Mouse (Mus musculus) lung, embryonic 14.5 days (tissue): ENCODE data around the gene Plekhh3. TPM values are rescaled to one million over a fixed set of nuclear protein-coding genes. Genes with fewer than 3 reads are reported as not detected.

Source experiments
- ATAC-seq: fragments of 200-750 bp; cut with Nextera tagmentation; 2 replicates; pipeline ENCODE4 v1.8.0; 2017; ENCODE audit warnings: mild to moderate bottlenecking, moderate TSS enrichment, moderate library complexity; ENCODE audit not compliant: insufficient read depth
- DNase-seq: peaks from one replicate; pipeline ENCODE4 v3.0.0-alpha.2; 2015
- H3K27ac ChIP-seq: fragments of 300-500 bp; sonication (generic); 2 replicates; pipeline ENCODE4 v1.5.1; 2014; ENCODE audit warnings: low read depth, mild to moderate bottlenecking, moderate library complexity
- H3K27me3 ChIP-seq: fragments of 300-500 bp; sonication (generic); 2 replicates; pipeline ENCODE4 v1.6.1; 2014; ENCODE audit warnings: low read length, control low read depth; ENCODE audit not compliant: insufficient read depth
- H3K36me3 ChIP-seq: fragments of 300-500 bp; sonication (generic); 2 replicates; pipeline ENCODE4 v1.6.1; 2014; ENCODE audit warnings: control low read depth; ENCODE audit not compliant: insufficient read depth
- H3K4me1 ChIP-seq: fragments of 300-500 bp; sonication (generic); 2 replicates; pipeline ENCODE4 v1.6.1; 2014; ENCODE audit warnings: antibody characterized with exemption, control low read depth; ENCODE audit not compliant: insufficient read depth
- H3K4me2 ChIP-seq: fragments of 300-500 bp; sonication (generic); 2 replicates; pipeline ENCODE4 v1.6.1; 2014; ENCODE audit warnings: mild to moderate bottlenecking
- H3K4me3 ChIP-seq: fragments of 300-500 bp; sonication (generic); 2 replicates; pipeline ENCODE4 v1.5.1; 2014; ENCODE audit warnings: low read depth, low read length
- H3K9ac ChIP-seq: fragments of 300-500 bp; sonication (generic); 2 replicates; pipeline ENCODE4 v1.6.1; 2014
- H3K9me3 ChIP-seq: fragments of 300-500 bp; sonication (generic); 2 replicates; pipeline ENCODE4 v1.6.1; 2016; ENCODE audit warnings: low read depth, low read length, control low read depth
- CTCF ChIP-seq: IDR thresholded peaks from 2 replicates; pipeline ENCODE4 v1.5.1; 2016; ENCODE audit warnings: antibody characterized with exemption, low read depth
- WGBS: fragments of 180-500 bp; shearing (Covaris S2); extraction: QIAGEN DNeasy Blood & Tissue Kit; methylation state at CpG from one replicate; pipeline ENCODE4 v1.1.7; 2014; 5-methylcytosine and 5-hydroxymethylcytosine counted together
- polyA plus RNA-seq: library from polyadenylated mRNA; unstranded; fragments of >200 nt; fragmentation: Nextera tagmentation; extraction: Ambion mirVana; gene quantifications from 2 replicates; pipeline ENCODE4 v1.2.1, GENCODE M21; 2014

Plekhh3 gene
- polyA plus RNA-seq, 1 experiment from 2014 or later: 15.9 TPM

- H3K9me3 ChIP-seq: no peaks in the 10 kb centered on the region
- no peak overlapping the region for H3K9ac ChIP-seq
- no peak for TF ChIP-seq CTCF
- no peak for DNase-seq
- WGBS: 84% methylated on average over 8 of the region's 8 CpGs
- H3K27ac ChIP-seq: no peak overlapping the region
- no peaks in the 10 kb centered on the region for H3K27me3 ChIP-seq
- no peak overlapping the region for H3K4me3 ChIP-seq
- peaks cover 51% of the 10 kb centered on the region for H3K36me3 ChIP-seq
- no peak overlapping the region for H3K4me2 ChIP-seq
- peaks cover 1% of the 10 kb centered on the region; the same call in 1 of the 2 replicates for H3K4me1 ChIP-seq
- no peak for ATAC-seq
Observed at GRCm38 (mm10) chr11:101196175-101196574, 25.0 kb upstream of the Plekhh3 start.

DNA sequence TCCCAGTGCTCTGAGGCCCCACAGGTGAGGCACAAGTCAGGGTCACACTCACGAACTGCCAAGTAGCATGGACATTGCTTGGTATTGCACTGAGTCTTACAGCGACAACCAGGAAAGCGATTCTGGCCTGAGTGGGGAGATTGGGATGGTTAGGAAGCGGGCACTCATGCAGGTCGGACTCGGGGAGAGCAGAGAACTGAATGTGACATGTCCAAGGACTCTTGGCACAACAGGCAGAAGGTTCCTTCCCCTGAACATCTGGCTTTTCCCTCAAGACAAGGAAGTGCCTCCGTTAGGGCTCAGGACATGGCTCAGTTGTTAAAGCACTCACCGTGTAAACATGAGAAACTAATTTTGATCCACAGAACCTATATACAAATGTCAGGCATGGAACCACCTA lies 24.4 kb upstream of the Plekhh3 start:
- Histone ChIP-seq H3K9ac (no peak overlapping the region), H3K9me3 (no peaks in the 10 kb centered on the region), H3K4me2 (no peak overlapping the region), H3K4me3 (no peak overlapping the region), H3K4me1 (peaks cover 7% of the 10 kb centered on the region; the same call in 1 of the 2 replicates), H3K36me3 (peaks cover 51% of the 10 kb centered on the region), H3K27ac (no peak overlapping the region), H3K27me3 (no peaks in the 10 kb centered on the region)
- 81% methylated on average over 8 of the region's 8 CpGs for WGBS
- DNase-seq: no peak
- no peak for TF ChIP-seq CTCF
- no peak for ATAC-seq

- no peak overlapping the region for H3K4me3 ChIP-seq
- no peak overlapping the region for H3K9ac ChIP-seq
- DNase-seq (no peak), ATAC-seq (no peak)
- H3K9me3 ChIP-seq: no peaks in the 10 kb centered on the region
- peaks cover 48% of the 10 kb centered on the region for H3K36me3 ChIP-seq
- no peak overlapping the region for H3K27ac ChIP-seq
- no peaks in the 10 kb centered on the region for H3K27me3 ChIP-seq
- no peak overlapping the region for H3K4me2 ChIP-seq
- peaks cover 10% of the 10 kb centered on the region; the same call in 1 of the 2 replicates for H3K4me1 ChIP-seq
- TF ChIP-seq CTCF: no peak
- 78% methylated on average over 1 of the region's 1 CpGs for WGBS
Observed at GRCm38 (mm10) chr11:101195101-101195500, 23.9 kb upstream of the Plekhh3 start.

DNA sequence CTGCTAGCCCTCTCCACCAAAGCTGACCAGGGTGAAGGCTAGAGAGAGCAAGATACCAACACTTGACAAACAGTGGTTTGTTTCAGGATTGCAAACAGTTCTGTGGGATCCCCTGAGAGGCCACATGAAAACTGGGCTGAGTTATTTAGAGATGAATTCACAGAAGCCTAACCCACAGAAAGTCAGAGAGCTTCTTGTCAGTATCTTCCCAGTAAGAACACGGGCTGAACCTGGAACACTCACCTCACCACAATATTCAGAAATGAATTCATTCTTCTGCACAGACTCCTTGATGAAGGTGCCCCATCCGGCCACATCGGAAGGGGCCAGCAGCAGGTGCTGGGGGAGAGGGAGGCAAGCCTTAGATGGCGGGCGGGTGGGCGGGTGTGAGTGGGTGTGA lies 23.5 kb upstream of the Plekhh3 start:
- peaks cover 10% of the 10 kb centered on the region; the same call in 1 of the 2 replicates for H3K4me1 ChIP-seq
- DNase-seq: no peak
- no peak overlapping the region for H3K27ac ChIP-seq
- H3K36me3 ChIP-seq: peaks cover 44% of the 10 kb centered on the region
- no peak overlapping the region for H3K4me3 ChIP-seq
- no peaks in the 10 kb centered on the region for H3K27me3 ChIP-seq
- ATAC-seq: no peak
- H3K4me2 ChIP-seq: no peak overlapping the region
- H3K9me3 ChIP-seq: no peaks in the 10 kb centered on the region
- H3K9ac ChIP-seq: no peak overlapping the region
- TF ChIP-seq CTCF: no peak
- 83% methylated on average over 6 of the region's 6 CpGs for WGBS

- Histone ChIP-seq H3K9ac (no peak overlapping the region), H3K4me3 (no peak overlapping the region), H3K27me3 (no peaks in the 10 kb centered on the region), H3K27ac (no peak overlapping the region), H3K9me3 (no peaks in the 10 kb centered on the region), H3K4me1 (peaks cover 13% of the 10 kb centered on the region; the same call in 1 of the 2 replicates), H3K36me3 (peaks cover 39% of the 10 kb centered on the region), H3K4me2 (no peak overlapping the region)
- WGBS: 48% methylated on average over 5 of the region's 5 CpGs
- ATAC-seq (no peak), DNase-seq (peak; percentile 34)
- no peak for TF ChIP-seq CTCF
Observed at GRCm38 (mm10) chr11:101194137-101194536, 23.0 kb upstream of the Plekhh3 start.

- Histone ChIP-seq H3K9ac (no peak overlapping the region), H3K4me1 (peaks cover 21% of the 10 kb centered on the region), H3K27me3 (no peaks in the 10 kb centered on the region), H3K9me3 (no peaks in the 10 kb centered on the region), H3K4me2 (no peak overlapping the region), H3K27ac (no peak overlapping the region), H3K36me3 (peaks cover 29% of the 10 kb centered on the region), H3K4me3 (no peak overlapping the region)
- no peak for ATAC-seq
- TF ChIP-seq CTCF: no peak
- WGBS: 82% methylated on average over 7 of the region's 7 CpGs
- no peak for DNase-seq
Observed at GRCm38 (mm10) chr11:101193076-101193475, 21.9 kb upstream of the Plekhh3 start.

DNA sequence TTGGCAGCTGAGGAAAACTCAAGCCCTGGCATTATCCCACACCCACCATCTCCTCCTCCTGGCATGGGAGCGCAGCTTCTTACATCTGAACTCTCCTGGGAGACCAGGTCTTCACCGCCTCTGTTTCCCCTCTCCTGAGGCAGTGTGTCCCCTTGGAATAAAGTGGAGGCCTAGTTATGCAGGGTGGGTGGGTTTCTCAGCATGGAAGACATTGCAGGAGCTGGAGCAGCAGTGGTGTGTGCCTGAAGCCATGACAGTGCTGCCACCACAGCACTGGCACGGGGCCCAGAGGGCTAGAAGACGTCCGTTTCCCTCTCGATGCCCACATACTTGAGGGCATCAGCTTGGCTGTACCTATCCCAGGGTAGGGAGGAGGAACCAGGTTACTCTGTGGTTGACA lies 21.5 kb upstream of the Plekhh3 start:
- H3K36me3 ChIP-seq: peaks cover 24% of the 10 kb centered on the region
- ATAC-seq: no peak
- no peak for TF ChIP-seq CTCF

More for the DNA sequence above, 21.5 kb upstream of the Plekhh3 start:
- peaks cover 21% of the 10 kb centered on the region for H3K4me1 ChIP-seq
- 89% methylated on average over 6 of the region's 6 CpGs for WGBS
- H3K4me3 ChIP-seq: no peak overlapping the region
- no peaks in the 10 kb centered on the region for H3K27me3 ChIP-seq
- H3K9ac ChIP-seq: no peak overlapping the region
- H3K27ac ChIP-seq: no peak overlapping the region
- no peaks in the 10 kb centered on the region for H3K9me3 ChIP-seq
- DNase-seq: no peak
- H3K4me2 ChIP-seq: no peak overlapping the region
